Mouse (Mus musculus): ENCODE data around the gene Olfr710. TPM values are rescaled to one million over a fixed set of nuclear protein-coding genes. Genes with fewer than 3 reads are reported as not detected.
"Not testable (repeated sequence)": the region's sequence is repeated elsewhere in the genome, so short reads cannot be mapped to it uniquely, and the experiment has no call there.

Gene Olfr710
- not detected in 2 replicates for polyA plus RNA-seq (2015; fragmentation: Nextera tagmentation; extraction: Ambion mirVana)

- Histone ChIP-seq H3K4me1 (ENCODE audit: control insufficient read depth, insufficient read depth, low read length) (no peaks in the 10 kb centered on the region), H3K27ac (ENCODE audit: low read length) (no peak within 1 kb of the TSS), H3K9me3 (replicated peaks; ENCODE audit: control insufficient read depth, low read length) (no peaks in the 10 kb centered on the region), H3K4me2 (ENCODE audit: low read depth, low read length) (no peak within 1 kb of the TSS), H3K27me3 (ENCODE audit: control insufficient read depth, insufficient read depth, low read length) (no peaks in the 10 kb centered on the region), H3K4me3 (ENCODE audit: low read length) (no peak within 1 kb of the TSS), H3K36me3 (ENCODE audit: control insufficient read depth, insufficient read depth) (no peaks in the 10 kb centered on the region), H3K9ac (ENCODE audit: low read length) (no peak within 1 kb of the TSS)
- 60% methylated on average over 3 of the region's 3 CpGs for WGBS
- ATAC-seq (replicated peaks; ENCODE audit: extremely low read depth, insufficient read depth, low FRiP score): no peak
These were observed at the start of gene Olfr710 for GRCm38 (mm10) chr7:106948212-106948611. TSS of gene Olfr710 (minus strand) at chr7:106948312.

GRCm38 (mm10) chr7:106985236-106985635 lies 37.1 kb upstream of the Olfr710 start:
- WGBS: 81% methylated on average over 3 of the region's 3 CpGs
- Histone ChIP-seq H3K9ac (ENCODE audit: low read length) (no peak overlapping the region), H3K9me3 (replicated peaks; ENCODE audit: control insufficient read depth, low read length) (peaks cover 4% of the 10 kb centered on the region; the same call in 1 of the 2 replicates), H3K4me3 (ENCODE audit: low read length) (no peak overlapping the region), H3K36me3 (ENCODE audit: control insufficient read depth, insufficient read depth) (no peaks in the 10 kb centered on the region), H3K27me3 (ENCODE audit: control insufficient read depth, insufficient read depth, low read length) (no peaks in the 10 kb centered on the region), H3K4me1 (ENCODE audit: control insufficient read depth, insufficient read depth, low read length) (no peaks in the 10 kb centered on the region), H3K27ac (ENCODE audit: low read length) (no peak overlapping the region), H3K4me2 (ENCODE audit: low read depth, low read length) (no peak overlapping the region)
- no peak for ATAC-seq (replicated peaks; ENCODE audit: extremely low read depth, insufficient read depth, low FRiP score)

GRCm38 (mm10) chr7:106975353-106975752 lies 27.2 kb upstream of the Olfr710 start, which contains the start of gene Olfr711:
TSS of gene Olfr711 (minus strand) at chr7:106975453.
- Histone ChIP-seq H3K4me3 (ENCODE audit: low read length) (no peak within 1 kb of the TSS), H3K9ac (ENCODE audit: low read length) (no peak within 1 kb of the TSS), H3K27me3 (ENCODE audit: control insufficient read depth, insufficient read depth, low read length) (no peaks in the 10 kb centered on the region), H3K36me3 (ENCODE audit: control insufficient read depth, insufficient read depth) (no peaks in the 10 kb centered on the region), H3K9me3 (replicated peaks; ENCODE audit: control insufficient read depth, low read length) (no peaks in the 10 kb centered on the region), H3K27ac (ENCODE audit: low read length) (no peak within 1 kb of the TSS), H3K4me1 (ENCODE audit: control insufficient read depth, insufficient read depth, low read length) (no peaks in the 10 kb centered on the region), H3K4me2 (ENCODE audit: low read depth, low read length) (no peak within 1 kb of the TSS)
- 53% methylated on average over 1 of the region's 1 CpGs for WGBS
- no peak for ATAC-seq (replicated peaks; ENCODE audit: extremely low read depth, insufficient read depth, low FRiP score)

DNA sequence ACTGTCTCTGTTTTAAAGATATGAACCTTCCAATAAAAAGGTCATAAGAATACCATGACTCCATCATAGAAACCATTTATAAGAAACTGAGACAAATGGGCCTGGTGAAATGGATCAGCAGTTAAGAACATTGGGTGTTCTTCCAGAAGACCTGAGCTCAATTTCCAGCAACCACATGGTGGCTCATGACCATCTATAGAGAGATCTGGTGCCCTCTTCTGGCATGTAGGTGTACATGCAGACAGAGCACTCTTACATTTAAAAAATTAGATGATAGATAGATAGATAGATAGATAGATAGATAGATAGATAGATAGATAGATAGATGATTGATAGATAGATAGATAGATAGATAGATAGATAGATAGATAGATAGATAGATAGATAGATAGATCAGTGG lies 19.4 kb upstream of the Olfr710 start:
- not testable (repeated sequence) for ATAC-seq (replicated peaks; ENCODE audit: extremely low read depth, insufficient read depth, low FRiP score); H3K9me3 ChIP-seq (replicated peaks; ENCODE audit: control insufficient read depth, low read length); H3K4me1 ChIP-seq (ENCODE audit: control insufficient read depth, insufficient read depth, low read length); H3K4me2 ChIP-seq (ENCODE audit: low read depth, low read length); H3K27me3 ChIP-seq (ENCODE audit: control insufficient read depth, insufficient read depth, low read length); H3K4me3 ChIP-seq (ENCODE audit: low read length); H3K9ac ChIP-seq (ENCODE audit: low read length); H3K27ac ChIP-seq (ENCODE audit: low read length); H3K36me3 ChIP-seq (ENCODE audit: control insufficient read depth, insufficient read depth)

DNA sequence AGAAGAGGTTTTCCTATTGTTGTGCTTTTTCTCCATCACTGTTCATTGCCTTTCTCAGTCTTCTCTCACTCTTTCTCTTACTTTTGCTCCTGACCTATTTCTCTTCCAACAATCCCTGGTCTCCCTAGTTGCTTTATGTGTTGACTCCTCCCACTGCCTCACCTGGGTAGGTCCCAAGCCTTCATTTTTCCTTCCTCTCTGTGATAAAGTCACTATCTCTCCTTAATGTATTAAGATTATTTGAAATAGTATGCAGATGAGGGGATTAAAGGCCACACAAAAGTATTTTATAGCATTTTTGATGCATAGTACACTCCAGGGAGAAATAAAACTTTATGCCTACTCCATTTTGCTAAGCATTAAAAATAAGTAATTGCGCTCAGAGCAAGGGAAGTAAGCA lies 15.7 kb upstream of the Olfr710 start, which contains the start of gene Olfr6:
Olfr6 (minus strand) TSS at position 101 of the 400 bp plus-strand sequence.
- Histone ChIP-seq H3K36me3 (ENCODE audit: control insufficient read depth, insufficient read depth) (no peaks in the 10 kb centered on the region), H3K4me3 (ENCODE audit: low read length) (no peak within 1 kb of the TSS), H3K4me2 (ENCODE audit: low read depth, low read length) (no peak within 1 kb of the TSS), H3K27ac (ENCODE audit: low read length) (no peak within 1 kb of the TSS), H3K4me1 (ENCODE audit: control insufficient read depth, insufficient read depth, low read length) (no peaks in the 10 kb centered on the region), H3K9ac (ENCODE audit: low read length) (no peak within 1 kb of the TSS), H3K9me3 (replicated peaks; ENCODE audit: control insufficient read depth, low read length) (no peaks in the 10 kb centered on the region), H3K27me3 (ENCODE audit: control insufficient read depth, insufficient read depth, low read length) (no peaks in the 10 kb centered on the region)
- no peak for ATAC-seq (replicated peaks; ENCODE audit: extremely low read depth, insufficient read depth, low FRiP score)
- WGBS: 81% methylated on average over 1 of the region's 1 CpGs

DNA sequence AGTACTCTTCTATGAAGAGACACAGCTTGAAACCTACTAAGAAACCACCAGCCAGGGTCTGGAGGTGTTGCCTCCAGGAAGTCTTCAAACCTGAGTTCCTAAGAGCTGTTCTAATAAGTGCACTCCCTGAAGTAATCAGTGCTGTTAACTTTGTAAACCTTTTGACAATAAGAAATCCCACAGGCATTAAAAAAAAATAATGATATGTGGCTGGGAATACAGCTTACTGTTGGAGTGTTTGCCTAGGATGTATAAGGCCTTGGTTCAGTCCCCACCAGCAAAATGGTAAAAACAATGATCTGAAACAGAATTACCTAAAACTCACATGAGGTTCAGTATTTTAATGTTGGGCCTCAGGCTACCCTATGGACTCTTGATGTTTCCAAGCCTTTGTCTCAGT lies 16.0 kb downstream of the Olfr710 start, which contains the start of gene Olfr709-ps1:
Olfr709-ps1 (minus strand) TSS at position 101 of the 400 bp plus-strand sequence.
- Histone ChIP-seq H3K4me3 (ENCODE audit: low read length) (no peak within 1 kb of the TSS), H3K36me3 (ENCODE audit: control insufficient read depth, insufficient read depth) (no peaks in the 10 kb centered on the region), H3K27me3 (ENCODE audit: control insufficient read depth, insufficient read depth, low read length) (no peaks in the 10 kb centered on the region), H3K9ac (ENCODE audit: low read length) (no peak within 1 kb of the TSS), H3K27ac (ENCODE audit: low read length) (no peak within 1 kb of the TSS), H3K4me2 (ENCODE audit: low read depth, low read length) (no peak within 1 kb of the TSS), H3K4me1 (ENCODE audit: control insufficient read depth, insufficient read depth, low read length) (no peaks in the 10 kb centered on the region), H3K9me3 (replicated peaks; ENCODE audit: control insufficient read depth, low read length) (no peaks in the 10 kb centered on the region; the same call in 1 of the 2 replicates)
- no peak for ATAC-seq (replicated peaks; ENCODE audit: extremely low read depth, insufficient read depth, low FRiP score)

DNA sequence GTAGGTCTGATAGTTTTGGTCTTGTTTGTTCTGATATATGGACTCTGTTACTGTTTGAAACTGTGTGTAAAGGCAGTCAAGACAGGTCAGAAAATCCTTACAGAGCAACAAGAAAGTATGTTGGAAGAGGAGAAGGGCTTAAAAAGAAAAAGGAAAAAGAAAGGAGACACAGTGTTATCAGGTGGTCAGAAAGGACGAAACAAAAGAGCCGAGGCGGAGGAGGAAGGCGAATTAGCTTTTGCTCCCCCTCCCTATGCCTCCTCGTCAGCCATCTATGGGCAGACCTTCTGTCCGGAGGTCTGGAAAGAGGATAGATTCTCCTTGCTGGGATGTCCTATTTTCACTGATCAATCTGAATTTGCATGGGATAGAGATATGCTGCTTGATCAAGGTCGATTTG lies 27.2 kb downstream of the Olfr710 start:
- not testable (repeated sequence) for H3K9me3 ChIP-seq (replicated peaks; ENCODE audit: control insufficient read depth, low read length); H3K4me2 ChIP-seq (ENCODE audit: low read depth, low read length); H3K27me3 ChIP-seq (ENCODE audit: control insufficient read depth, insufficient read depth, low read length); H3K27ac ChIP-seq (ENCODE audit: low read length); H3K4me3 ChIP-seq (ENCODE audit: low read length); H3K4me1 ChIP-seq (ENCODE audit: control insufficient read depth, insufficient read depth, low read length); ATAC-seq (replicated peaks; ENCODE audit: extremely low read depth, insufficient read depth, low FRiP score); H3K36me3 ChIP-seq (ENCODE audit: control insufficient read depth, insufficient read depth); H3K9ac ChIP-seq (ENCODE audit: low read length)
- WGBS: 70% methylated on average over 2 of the region's 7 CpGs

GRCm38 (mm10) chr7:106907676-106908075 lies 40.4 kb downstream of the Olfr710 start, which contains the start of gene Olfr1532-ps1:
TSS of gene Olfr1532-ps1 (plus strand) at chr7:106908001.
- WGBS: 45% methylated on average over 2 of the region's 2 CpGs
- Histone ChIP-seq H3K9me3 (replicated peaks; ENCODE audit: control insufficient read depth, low read length) (0 out of 2 replicates have a peak, but pooled peaks cover 2% of the 10 kb centered on the region), H3K4me1 (ENCODE audit: control insufficient read depth, insufficient read depth, low read length) (no peaks in the 10 kb centered on the region), H3K27me3 (ENCODE audit: control insufficient read depth, insufficient read depth, low read length) (no peaks in the 10 kb centered on the region), H3K4me3 (ENCODE audit: low read length) (no peak within 1 kb of the TSS), H3K27ac (ENCODE audit: low read length) (no peak within 1 kb of the TSS), H3K4me2 (ENCODE audit: low read depth, low read length) (no peak within 1 kb of the TSS), H3K36me3 (ENCODE audit: control insufficient read depth, insufficient read depth) (no peaks in the 10 kb centered on the region), H3K9ac (ENCODE audit: low read length) (no peak within 1 kb of the TSS)
- ATAC-seq (replicated peaks; ENCODE audit: extremely low read depth, insufficient read depth, low FRiP score): no peak

- not testable (repeated sequence) for H3K9ac ChIP-seq (ENCODE audit: low read length)
- 72% methylated on average over 3 of the region's 3 CpGs for WGBS
These were observed 47.0 kb downstream of the Olfr710 start, which contains the start of gene Olfr707 for GRCm38 (mm10) chr7:106901141-106901540. TSS of gene Olfr707 (minus strand) at chr7:106901241.

More at GRCm38 (mm10) chr7:106901141-106901540, 47.0 kb downstream of the Olfr710 start, which contains the start of gene Olfr707:
- not testable (repeated sequence) for H3K9me3 ChIP-seq (replicated peaks; ENCODE audit: control insufficient read depth, low read length); H3K27me3 ChIP-seq (ENCODE audit: control insufficient read depth, insufficient read depth, low read length); H3K36me3 ChIP-seq (ENCODE audit: control insufficient read depth, insufficient read depth); H3K27ac ChIP-seq (ENCODE audit: low read length); H3K4me1 ChIP-seq (ENCODE audit: control insufficient read depth, insufficient read depth, low read length); H3K4me2 ChIP-seq (ENCODE audit: low read depth, low read length); H3K4me3 ChIP-seq (ENCODE audit: low read length); ATAC-seq (replicated peaks; ENCODE audit: extremely low read depth, insufficient read depth, low FRiP score)
